Mouse (Mus musculus) lung, embryonic 16.5 days (tissue): ENCODE data around the gene Prkg1. TPM values are rescaled to one million over a fixed set of nuclear protein-coding genes. Genes with fewer than 3 reads are reported as not detected.

Experiments used
- ATAC-seq: fragments of 200-750 bp; cut with Nextera tagmentation; 2 replicates; pipeline ENCODE4 v1.8.0; 2017; ENCODE audit warnings: low read depth, mild to moderate bottlenecking, moderate library complexity
- H3K27ac ChIP-seq: fragments of 300-500 bp; sonication (generic); 2 replicates; pipeline ENCODE4 v1.5.1; 2014; ENCODE audit warnings: mild to moderate bottlenecking, control low read depth, low read length
- H3K27me3 ChIP-seq: fragments of 300-500 bp; sonication (generic); 2 replicates; pipeline ENCODE4 v1.6.1; 2014; ENCODE audit warnings: low read depth, low read length, mixed read lengths; ENCODE audit not compliant: control insufficient read depth, insufficient read depth
- H3K36me3 ChIP-seq: fragments of 300-500 bp; sonication (generic); 2 replicates; pipeline ENCODE4 v1.6.1; 2014; ENCODE audit warnings: low read length; ENCODE audit not compliant: control insufficient read depth, insufficient read depth
- H3K4me1 ChIP-seq: fragments of 300-500 bp; sonication (generic); replicated peaks from 2 replicates; pipeline ENCODE4 v1.6.1; 2014; ENCODE audit warnings: low read length, mixed read lengths; ENCODE audit not compliant: control insufficient read depth, insufficient read depth
- H3K4me2 ChIP-seq: fragments of 300-500 bp; sonication (generic); 2 replicates; pipeline ENCODE4 v1.6.1; 2014; ENCODE audit warnings: low read depth, low read length, control low read depth
- H3K4me3 ChIP-seq: fragments of 300-500 bp; sonication (generic); 2 replicates; pipeline ENCODE4 v1.5.1; 2014; ENCODE audit warnings: mild to moderate bottlenecking, low read length, control low read depth
- H3K9ac ChIP-seq: fragments of 300-500 bp; sonication (generic); 2 replicates; pipeline ENCODE4 v1.6.1; 2014; ENCODE audit warnings: low read length, control low read depth
- H3K9me3 ChIP-seq: fragments of 300-500 bp; sonication (generic); 2 replicates; pipeline ENCODE4 v1.6.1; 2016; ENCODE audit warnings: low read length; ENCODE audit not compliant: control insufficient read depth
- WGBS: fragments of 180-500 bp; shearing (Covaris S2); extraction: QIAGEN DNeasy Blood & Tissue Kit; methylation state at CpG from one replicate; pipeline ENCODE4 v1.1.7; 2014; 5-methylcytosine and 5-hydroxymethylcytosine counted together
- polyA plus RNA-seq: library from polyadenylated mRNA; unstranded; fragments of >200 nt; fragmentation: Nextera tagmentation; extraction: Ambion mirVana; gene quantifications from 2 replicates; pipeline ENCODE4 v1.2.1, GENCODE M21; 2015

Gene Prkg1
- polyA plus RNA-seq, 1 experiment from 2014 or later, result 6.9 TPM

- no peaks in the 10 kb centered on the region for H3K9me3 ChIP-seq
- no peak overlapping the region for H3K4me3 ChIP-seq
- 13% methylated on average over 2 of the region's 2 CpGs for WGBS
- no peak for ATAC-seq
- no peak overlapping the region for H3K9ac ChIP-seq
- H3K27me3 ChIP-seq, result no peaks in the 10 kb centered on the region
- H3K27ac ChIP-seq, result no peak overlapping the region
- H3K4me1 ChIP-seq, result no peaks in the 10 kb centered on the region
- no peaks in the 10 kb centered on the region for H3K36me3 ChIP-seq
- H3K4me2 ChIP-seq, result no peak overlapping the region
Measured at GRCm38 (mm10) chr19:31210449-31210848, 554.4 kb downstream of the Prkg1 start.

DNA sequence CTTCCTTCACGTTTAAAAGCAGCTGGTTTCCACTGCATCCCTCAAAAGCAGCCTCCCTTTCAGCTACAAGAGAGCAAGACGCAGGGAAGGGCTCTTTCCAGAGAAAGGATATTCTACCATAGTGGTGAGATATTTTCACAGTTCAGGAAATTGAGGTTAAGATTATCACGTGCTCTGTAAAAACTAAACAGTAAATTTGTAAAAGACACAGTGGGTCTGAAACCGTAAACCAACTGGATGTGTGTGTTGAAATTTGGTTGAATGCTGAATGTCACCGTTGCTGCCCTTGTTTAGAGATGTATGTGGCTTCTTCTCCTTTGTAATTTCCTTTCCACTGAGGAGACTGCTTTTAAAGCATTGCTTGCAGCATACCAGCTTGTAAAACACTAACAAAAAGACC, 565.2 kb downstream of the Prkg1 start:
- Histone ChIP-seq H3K27ac (no peak overlapping the region), H3K9ac (no peak overlapping the region), H3K27me3 (no peaks in the 10 kb centered on the region), H3K4me3 (no peak overlapping the region), H3K9me3 (no peaks in the 10 kb centered on the region), H3K36me3 (no peaks in the 10 kb centered on the region), H3K4me1 (no peaks in the 10 kb centered on the region), H3K4me2 (no peak overlapping the region)
- ATAC-seq, result no peak
- 46% methylated on average over 5 of the region's 5 CpGs for WGBS

- Histone ChIP-seq H3K36me3 (no peaks in the 10 kb centered on the region), H3K4me3 (no peak overlapping the region), H3K4me2 (no peak overlapping the region), H3K27me3 (no peaks in the 10 kb centered on the region), H3K27ac (no peak overlapping the region), H3K9me3 (no peaks in the 10 kb centered on the region), H3K9ac (no peak overlapping the region), H3K4me1 (no peaks in the 10 kb centered on the region)
- 58% methylated on average over 4 of the region's 4 CpGs for WGBS
- ATAC-seq, result no peak
Measured at GRCm38 (mm10) chr19:31198461-31198860, 566.4 kb downstream of the Prkg1 start.

DNA sequence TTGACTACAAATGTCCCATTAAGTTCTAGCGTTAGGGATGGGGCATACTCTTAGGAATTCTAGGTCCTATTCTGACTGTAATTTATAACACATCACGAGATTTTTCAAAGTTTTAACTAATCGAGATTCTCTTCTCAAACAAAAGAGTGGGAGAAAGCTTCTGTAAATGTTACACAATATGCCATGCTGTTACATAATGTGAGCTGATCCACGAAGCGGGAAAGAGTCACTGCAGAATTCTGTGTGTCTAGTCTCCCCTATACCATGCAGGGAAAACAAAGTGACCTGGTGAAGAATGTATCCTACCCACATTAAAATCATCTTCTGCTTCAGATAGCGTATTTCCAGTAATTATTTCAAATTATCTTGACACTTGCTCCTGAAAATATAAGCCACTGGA, 567.8 kb downstream of the Prkg1 start:
- no peaks in the 10 kb centered on the region for H3K9me3 ChIP-seq
- no peaks in the 10 kb centered on the region for H3K4me1 ChIP-seq
- H3K9ac ChIP-seq, result no peak overlapping the region
- no peaks in the 10 kb centered on the region for H3K36me3 ChIP-seq
- H3K4me2 ChIP-seq, result no peak overlapping the region
- 80% methylated on average over 6 of the region's 6 CpGs for WGBS
- ATAC-seq, result no peak
- no peaks in the 10 kb centered on the region for H3K27me3 ChIP-seq
- no peak overlapping the region for H3K4me3 ChIP-seq
- no peak overlapping the region for H3K27ac ChIP-seq

- Histone ChIP-seq H3K27me3 (no peaks in the 10 kb centered on the region), H3K27ac (no peak overlapping the region), H3K4me3 (no peak overlapping the region), H3K4me1 (no peaks in the 10 kb centered on the region), H3K9ac (no peak overlapping the region), H3K9me3 (no peaks in the 10 kb centered on the region), H3K36me3 (no peaks in the 10 kb centered on the region), H3K4me2 (no peak overlapping the region)
- WGBS, result 85% methylated on average over 6 of the region's 6 CpGs
- ATAC-seq, result no peak
Measured at GRCm38 (mm10) chr19:31188559-31189218, 576.1 kb downstream of the Prkg1 start.

GRCm38 (mm10) chr19:31180757-31181156, 584.1 kb downstream of the Prkg1 start:
- Histone ChIP-seq H3K9ac (no peak overlapping the region), H3K4me3 (no peak overlapping the region), H3K4me1 (no peaks in the 10 kb centered on the region), H3K36me3 (no peaks in the 10 kb centered on the region), H3K27me3 (no peaks in the 10 kb centered on the region), H3K4me2 (no peak overlapping the region), H3K9me3 (no peaks in the 10 kb centered on the region), H3K27ac (no peak overlapping the region)
- no peak for ATAC-seq
- 79% methylated on average over 4 of the region's 4 CpGs for WGBS

DNA sequence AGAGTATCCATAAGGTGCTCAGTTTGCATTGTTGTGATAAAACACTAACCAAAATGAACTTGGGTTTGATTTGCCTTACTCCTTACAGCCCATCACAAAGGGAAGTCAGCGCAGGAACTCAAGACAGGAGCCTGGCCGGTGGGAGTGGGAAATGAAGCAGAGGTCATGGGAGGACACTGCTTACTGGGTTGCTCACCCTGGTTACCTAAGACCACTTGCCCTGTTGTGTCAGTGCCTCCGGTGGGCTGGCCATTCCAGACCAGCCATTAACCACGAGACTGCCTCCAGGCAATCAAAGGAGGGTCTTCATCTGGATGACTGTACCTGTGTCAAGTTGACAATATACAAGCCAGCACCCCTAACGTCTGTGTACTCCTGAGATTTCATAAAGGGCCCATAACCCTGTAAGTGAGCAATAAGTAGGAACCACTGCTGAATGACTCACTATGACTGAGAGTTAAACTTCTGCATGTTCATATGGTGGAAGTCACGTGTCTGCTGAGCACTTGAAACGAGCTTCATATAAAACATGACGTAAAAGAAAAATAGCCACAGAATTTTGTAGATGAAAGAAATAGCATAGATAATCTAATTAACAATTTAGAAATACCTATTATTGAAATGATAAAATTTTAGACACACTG, 587.4 kb downstream of the Prkg1 start:
- Histone ChIP-seq H3K4me2 (no peak overlapping the region), H3K4me1 (no peaks in the 10 kb centered on the region), H3K27ac (no peak overlapping the region), H3K9me3 (no peaks in the 10 kb centered on the region), H3K9ac (no peak overlapping the region), H3K4me3 (no peak overlapping the region), H3K27me3 (no peaks in the 10 kb centered on the region), H3K36me3 (no peaks in the 10 kb centered on the region)
- ATAC-seq, result no peak
- whole genome bisulfite sequencing, result 81% methylated on average over 8 of the region's 8 CpGs

- WGBS, result 50% methylated on average over 1 of the region's 1 CpGs
- Histone ChIP-seq H3K9me3 (no peaks in the 10 kb centered on the region), H3K36me3 (no peaks in the 10 kb centered on the region), H3K4me2 (no peak overlapping the region), H3K9ac (no peak overlapping the region), H3K27ac (no peak overlapping the region), H3K27me3 (no peaks in the 10 kb centered on the region), H3K4me3 (no peak overlapping the region), H3K4me1 (no peaks in the 10 kb centered on the region)
- ATAC-seq, result no peak
Measured at GRCm38 (mm10) chr19:31170985-31171384, 593.8 kb downstream of the Prkg1 start.

DNA sequence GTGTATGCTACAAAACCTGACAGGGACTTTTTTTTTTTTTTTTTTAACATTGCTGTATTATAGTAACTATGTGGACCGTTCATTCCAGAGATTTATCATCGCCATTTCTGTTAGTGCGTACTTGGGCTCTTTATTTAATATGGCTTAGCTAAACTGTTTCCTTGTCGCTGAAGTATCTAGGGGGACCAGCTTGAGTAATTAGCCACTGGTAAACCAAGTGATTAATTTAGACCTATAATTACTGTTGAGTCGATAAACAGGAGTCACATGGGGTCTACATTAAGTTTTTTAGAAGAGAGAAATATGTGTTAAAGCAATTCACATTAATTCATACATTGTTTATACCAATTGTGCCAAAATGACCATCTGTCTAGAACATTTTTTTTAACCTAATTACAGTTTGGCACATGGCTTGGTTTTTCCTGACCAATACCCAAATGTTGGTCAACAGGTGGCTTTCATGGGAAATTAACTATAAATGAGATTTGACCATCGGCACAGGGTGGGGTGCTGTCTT, 605.8 kb downstream of the Prkg1 start:
- Histone ChIP-seq H3K9me3 (no peaks in the 10 kb centered on the region), H3K36me3 (no peaks in the 10 kb centered on the region), H3K4me3 (no peak overlapping the region), H3K27me3 (no peaks in the 10 kb centered on the region), H3K9ac (no peak overlapping the region), H3K4me2 (no peak overlapping the region), H3K27ac (no peak overlapping the region), H3K4me1 (no peaks in the 10 kb centered on the region)
- no peak for ATAC-seq
- 82% methylated on average over 6 of the region's 6 CpGs for WGBS
